Mouse (Mus musculus) kidney, adult 9 months (tissue): Measurements from ENCODE around the gene Efna4.

Source experiments
- DNase-seq: peaks from one replicate; pipeline ENCODE4 v3.0.0; 2022

The Efna4 gene

DNA sequence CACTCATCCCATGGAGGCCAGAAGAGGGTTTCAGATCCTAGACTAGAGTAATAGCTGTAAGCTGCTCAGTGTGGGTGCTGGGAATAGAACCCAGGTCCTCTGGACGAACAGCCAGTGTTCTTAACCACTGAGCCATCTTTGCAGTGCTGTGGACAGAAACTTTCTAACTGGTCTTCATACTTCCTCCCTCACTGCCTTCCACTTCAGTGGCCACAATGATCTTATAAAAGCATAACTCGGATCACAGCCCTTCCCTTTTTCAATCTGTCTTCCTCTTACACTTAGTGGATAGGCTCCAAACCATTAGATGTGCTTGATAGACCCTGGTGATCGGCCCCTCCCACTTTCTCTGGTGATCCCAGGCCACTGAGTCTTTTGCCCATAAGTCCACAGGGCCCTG is 22.4 kb upstream of the Efna4 start:
- no peak for DNase-seq

DNA sequence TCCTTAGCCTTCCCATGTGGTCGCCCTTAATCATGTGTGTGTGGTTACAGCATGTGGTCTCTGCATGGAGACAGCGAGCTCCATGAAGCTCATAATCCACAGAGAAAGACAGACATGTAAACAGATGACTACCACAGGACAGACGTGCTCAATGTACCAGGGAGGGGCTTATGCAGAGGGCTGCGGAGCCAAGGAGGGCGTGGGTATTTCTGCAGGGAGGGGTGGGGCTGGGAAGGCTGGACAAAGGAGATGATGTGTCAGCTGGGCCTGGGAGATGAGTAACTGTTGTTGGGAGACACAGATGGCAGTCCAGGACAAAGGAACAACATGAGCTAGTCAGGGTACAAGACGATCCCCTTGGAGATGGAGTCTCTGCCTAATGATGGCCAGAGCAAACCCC is 21.8 kb upstream of the Efna4 start:
- no peak for DNase-seq

DNA sequence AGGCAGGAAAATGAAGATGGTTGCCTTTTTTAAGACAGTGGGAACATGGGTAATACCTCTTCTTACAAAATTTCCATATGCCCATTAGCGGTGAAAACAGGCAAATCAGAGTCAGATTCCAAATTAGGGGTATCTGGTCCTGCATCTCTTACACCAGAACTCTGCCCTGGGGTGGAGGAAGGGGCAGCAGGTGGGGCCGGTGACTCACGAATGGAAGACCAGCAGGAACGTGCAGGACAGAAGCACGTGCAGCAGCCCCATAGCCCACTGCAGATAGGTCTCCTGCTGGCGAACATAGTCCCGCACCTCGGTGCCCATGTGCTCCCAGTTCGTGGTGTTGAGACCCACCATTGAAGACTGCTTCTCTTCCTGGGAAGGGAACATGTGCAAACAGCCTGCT is 18.2 kb upstream of the Efna4 start:
- no peak for DNase-seq

DNA sequence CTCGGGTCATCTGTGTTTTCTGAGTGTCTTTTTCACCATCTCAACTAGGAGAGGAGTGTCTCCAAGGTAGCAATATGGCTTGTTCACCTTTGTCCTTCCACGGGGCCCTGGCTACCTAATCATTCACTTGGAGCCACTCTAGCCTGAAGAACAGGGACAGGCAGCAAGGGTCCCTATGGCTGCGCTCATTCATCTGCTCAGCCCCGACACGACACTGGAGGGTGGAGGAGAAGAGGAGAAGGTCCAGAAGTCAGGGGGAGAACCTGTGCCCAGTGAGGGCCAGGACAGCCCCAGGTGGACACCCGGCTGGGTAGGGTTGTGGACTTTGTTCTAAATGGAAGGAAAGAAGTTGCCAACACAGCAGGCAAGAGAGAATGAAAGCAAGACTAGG is 17.7 kb upstream of the Efna4 start:
- peak; percentile 81 for DNase-seq

DNA sequence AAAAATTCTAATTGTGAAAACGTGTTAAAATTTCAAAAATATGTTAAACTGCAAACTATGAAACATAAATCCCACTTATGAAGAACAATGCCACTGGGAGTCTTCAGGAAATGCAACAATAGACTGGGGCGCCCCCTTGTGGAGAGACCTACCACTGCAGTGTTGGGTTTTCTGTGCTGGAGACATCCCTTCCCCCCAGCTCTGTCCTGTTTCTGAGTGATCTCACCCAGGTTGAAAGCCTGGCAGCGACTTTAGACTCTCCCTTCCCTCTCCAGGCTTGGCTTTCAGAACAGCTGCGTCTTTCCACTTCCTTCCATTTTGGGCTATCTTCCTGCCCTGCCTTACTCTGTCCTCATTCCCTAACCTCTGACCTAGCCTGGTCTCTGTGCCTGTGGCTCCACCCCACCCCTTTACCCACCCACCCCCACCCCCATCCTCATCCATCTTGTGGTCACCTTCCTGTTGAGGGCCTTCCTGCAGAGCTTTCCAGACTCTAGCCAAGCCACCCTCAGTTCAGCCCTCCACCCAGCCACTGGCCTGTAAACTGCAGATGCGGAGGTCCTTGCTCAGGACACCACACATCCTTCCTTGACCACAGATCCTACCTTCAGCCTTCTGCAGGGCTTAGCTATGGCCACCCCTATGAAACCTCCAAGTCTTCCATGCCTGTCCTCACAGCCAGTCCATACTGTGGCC is 17.1 kb upstream of the Efna4 start:
- DNase-seq, result peak; percentile 97

DNA sequence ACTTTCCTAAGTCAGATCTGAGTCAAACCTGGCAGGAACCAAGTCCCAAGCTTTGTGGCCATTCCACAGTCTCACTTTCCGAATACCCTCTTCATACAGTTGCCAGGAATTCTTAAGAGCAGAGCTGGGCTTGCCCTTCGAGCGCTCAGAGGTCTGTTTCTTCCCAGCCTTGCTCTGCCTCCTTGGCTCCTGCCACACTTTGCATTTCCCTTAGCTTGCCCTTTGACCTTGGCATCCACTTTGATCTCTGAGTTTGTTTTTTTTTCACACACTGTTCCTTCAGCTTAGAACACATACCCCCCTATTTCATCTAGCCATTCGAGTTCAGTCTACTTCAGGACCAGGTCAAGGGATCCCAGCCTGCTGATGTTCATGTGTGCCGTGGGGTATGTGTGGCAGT is 13.4 kb upstream of the Efna4 start:
- peak; percentile 80 for DNase-seq

DNA sequence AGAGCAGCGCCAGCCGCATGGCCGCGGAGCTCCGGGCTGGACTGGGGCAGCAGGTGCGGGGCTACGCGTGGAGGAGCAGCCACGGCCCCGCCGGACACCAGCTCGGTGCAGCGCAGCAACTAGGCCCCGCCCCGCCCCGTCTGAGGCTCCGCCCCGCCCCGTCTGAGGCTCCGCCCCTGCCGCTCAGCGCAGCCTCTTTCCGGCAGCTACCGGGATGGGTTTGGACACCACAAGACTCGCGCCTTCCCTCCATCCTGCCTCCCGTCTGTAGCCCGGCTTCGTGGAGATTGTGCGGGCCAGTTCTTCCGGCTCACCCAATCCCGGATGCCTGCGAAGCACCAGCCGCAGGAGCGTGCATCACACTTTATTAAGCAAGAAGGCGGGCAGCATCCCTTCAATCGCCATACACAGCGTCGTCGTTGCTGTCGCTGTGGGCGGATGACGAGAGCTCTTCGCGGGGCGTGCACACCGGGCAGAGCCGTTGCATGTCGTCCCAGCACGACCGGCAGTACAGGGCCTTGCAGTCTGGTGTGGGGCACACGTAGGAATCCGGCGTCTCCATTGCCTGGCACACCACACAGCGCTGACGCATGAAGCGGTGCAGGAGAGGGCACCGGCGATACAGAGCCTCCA is 12.2 kb upstream of the Efna4 start, which contains the start of gene Adam15:
Gene Adam15 (minus strand): TSS at position 128 of the 633 bp plus-strand sequence.
- DNase-seq, result peak; percentile 93

DNA sequence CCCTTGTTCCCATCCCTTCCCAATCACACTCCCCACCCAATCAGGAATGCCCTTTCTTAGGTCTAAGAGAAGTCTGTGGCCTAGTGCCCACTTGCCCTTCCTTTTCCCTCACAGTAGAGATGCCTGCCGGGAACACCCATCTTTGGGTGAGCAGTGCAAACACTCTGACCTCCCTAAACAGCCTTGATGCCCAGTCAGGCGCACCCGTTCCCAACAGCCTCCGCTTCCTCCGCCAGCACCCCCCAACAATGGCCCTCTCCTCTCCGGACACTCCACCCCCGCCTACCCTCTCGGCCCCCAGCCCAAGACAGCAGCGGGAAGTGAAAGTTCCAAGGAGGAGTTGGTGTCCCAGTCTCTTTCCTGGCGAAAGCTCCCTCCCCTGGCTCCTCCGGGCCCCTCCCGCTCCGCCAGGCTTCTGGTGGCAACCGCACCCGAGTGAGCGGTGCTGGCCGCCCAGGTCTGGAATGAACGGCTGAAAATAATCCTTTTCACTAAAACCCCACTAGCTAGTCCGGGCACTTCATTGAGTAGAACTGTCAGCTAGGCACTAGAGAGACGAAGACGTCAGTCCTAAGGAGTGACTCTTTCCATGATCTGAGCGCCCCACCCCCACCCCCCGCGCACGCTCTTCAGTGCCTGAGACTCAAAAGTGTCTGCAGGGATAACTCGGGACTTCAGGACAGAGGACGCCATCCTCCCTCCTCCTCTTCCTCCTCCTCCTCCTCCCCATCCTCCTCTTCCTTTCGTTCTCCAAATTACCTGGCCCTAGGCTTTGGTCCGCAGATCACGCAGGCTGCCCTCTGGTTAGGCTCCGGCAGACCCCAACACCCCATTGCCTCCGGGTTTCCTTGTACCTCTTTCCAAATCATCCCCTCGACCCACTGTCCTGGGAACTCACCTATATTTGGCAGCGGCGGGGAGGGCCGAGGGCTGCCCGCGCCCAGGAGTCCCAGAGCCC is 11.4 kb upstream of the Efna4 start:
- DNase-seq, result peak; percentile 51

DNA sequence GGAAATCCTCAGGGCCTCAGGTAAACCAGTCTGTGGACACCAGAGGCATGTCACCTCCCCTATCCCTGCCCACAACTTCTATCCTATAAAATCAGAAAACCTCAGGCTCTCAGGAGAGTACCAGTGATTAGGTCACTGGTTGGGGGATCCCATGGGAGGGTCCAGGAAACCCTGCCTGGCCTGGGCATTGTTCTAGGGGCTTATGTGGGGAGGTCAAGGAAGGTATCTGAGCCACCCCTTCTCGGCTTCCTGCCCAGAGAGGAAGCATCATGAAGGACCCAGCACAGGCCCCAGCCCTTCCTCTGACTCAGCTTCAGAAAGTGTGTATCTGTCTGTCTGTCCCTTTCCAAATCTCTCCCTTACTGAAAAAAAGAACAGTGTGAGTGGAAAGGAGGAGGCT is 10.1 kb upstream of the Efna4 start:
- no peak for DNase-seq

DNA sequence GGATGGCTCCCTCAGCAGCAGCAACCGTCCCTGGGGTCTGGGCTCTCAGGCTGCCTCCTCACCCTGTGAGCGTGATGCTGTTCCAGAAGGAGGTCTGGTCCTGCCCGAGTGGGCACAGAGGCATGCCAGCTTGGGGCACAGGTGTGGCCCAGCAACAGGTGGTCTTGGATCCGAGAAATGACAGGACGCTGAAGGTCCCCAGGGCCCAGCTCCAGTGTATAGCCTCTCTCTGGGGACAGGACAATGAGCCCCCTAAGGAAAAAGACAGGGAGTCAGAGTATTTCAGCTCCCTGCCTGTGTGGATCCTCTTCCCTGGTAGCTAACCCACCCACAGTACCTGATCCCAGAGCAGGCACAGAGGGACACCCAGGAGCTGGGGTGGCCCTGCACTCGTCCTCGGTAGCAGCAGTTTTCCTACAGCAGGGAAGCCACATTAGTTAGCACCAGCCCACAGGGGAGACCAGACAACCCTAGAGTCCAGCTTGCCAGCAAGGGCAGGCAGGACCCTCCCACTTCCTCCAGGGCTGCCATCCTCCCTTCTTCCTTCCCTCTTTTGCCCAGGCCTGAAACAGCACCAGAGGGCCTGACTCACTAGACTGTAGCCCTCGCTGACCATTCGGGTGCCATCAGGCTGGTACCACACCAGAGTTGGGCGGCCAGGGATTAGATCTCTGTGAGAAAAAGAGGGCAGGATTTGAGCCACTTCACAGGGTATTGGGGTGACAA is 9.2 kb upstream of the Efna4 start:
- no peak for DNase-seq

DNA sequence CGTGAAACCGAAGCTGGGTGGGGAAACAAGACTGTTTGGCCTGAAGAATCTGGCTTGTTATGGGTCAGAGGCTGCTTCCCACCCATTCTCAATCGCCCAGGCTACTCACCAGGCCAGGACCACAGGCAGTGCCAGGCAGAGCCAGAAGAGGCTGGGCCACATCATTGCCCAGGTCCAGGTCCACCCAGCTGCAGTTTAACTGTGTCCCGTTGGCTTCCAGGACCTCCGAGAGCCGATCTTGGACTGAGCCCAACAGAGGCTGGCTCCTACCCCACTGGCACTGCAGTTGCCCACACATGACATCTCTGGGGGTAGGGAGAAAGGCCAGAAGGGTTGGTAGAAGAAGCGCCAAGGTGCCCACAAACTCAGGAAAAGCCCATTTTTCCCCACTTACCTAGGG is 5.5 kb upstream of the Efna4 start:
- DNase-seq, result peak; percentile 52

DNA sequence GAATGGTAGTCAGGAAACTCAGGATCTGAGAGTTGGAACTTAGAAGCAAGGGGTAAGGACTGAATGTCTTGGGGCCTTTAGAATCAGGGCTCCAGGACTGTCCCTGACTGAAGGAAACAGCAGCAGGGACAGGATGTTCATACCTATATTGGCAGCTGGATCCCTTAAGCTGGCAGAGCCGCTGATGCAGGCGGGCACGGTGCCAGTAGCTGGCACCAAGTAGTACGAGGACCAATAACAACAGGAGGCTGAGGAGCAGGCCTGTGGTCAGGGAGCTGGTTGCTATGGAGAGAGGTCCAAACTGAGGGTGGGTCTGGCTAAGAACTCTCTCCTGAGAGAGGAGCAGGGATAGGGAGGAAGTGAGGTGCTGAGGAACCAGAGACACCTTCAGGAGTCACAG is 4.0 kb upstream of the Efna4 start:
- no peak for DNase-seq

DNA sequence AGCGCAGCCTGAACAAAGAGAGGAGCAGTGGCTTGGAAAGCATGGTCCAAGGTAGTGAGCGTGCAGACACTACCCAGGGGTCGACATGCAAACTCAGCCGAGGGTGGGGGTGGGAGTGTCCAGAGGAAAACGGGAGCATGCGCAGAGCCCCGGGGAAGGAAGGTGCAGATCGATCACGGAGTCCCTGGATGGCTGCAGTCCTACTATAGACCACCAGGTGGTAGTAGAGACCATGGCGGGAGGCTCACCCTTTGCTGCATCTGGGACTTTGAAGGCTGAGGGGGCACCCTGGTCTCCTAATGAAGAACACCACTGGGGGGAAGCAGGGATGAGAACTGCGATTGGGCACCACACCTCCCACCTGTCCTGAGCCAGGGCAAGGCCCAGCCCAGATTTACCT is 2.6 kb upstream of the Efna4 start:
- peak; percentile 78 for DNase-seq

DNA sequence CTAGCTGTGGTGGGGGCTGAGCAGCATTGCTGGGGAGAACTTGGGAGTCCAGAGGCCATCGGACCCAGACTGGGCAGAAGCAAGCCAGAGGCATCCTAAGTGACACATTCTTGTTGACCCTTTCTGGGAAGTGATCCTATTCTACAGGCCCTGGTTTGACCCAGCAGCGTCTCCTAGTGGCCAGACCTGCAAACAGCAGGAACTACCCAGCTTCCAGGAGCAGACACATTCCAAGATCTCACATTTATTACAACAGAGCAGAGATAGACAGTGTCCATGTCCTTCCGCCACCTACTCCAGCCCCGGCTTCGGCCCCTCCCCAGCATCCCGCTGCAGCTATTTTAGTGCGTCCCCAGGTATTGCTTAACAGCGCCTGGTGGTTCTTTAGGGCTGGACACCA is 1.6 kb upstream of the Efna4 start:
- DNase-seq, result peak; percentile 84

DNA sequence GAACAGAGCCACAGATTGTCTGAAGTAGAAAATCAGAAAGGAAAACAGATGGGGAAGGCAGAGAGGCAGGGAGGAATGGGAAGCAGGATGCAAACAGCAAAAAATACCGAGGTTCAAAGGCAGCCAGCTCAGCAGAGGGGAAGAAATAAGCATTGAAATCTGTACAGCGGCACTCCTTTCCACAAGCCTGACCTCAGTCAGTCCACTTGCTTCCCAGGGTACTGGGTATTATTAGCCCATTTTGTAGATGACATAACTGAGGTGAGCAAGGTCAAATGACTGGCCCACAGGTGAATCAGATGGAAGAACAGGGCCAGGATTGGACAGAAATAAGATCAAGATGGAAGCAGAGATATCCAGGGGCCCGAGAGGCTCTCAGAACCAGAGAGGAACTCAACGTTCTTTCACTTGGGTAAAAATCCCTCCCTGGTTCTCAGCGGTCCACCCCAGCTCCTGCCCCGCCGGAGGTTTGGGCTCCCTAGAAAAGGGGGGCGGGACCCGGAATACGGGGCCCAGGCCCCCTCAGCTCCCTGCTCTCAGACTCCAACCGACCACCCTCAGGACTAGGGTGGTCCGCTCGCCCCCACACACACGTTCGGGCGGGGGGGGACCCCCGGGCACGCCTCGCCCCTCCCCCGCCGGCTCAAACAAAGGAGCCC is 637 bp downstream of the Efna4 start:
- no peak for DNase-seq

DNA sequence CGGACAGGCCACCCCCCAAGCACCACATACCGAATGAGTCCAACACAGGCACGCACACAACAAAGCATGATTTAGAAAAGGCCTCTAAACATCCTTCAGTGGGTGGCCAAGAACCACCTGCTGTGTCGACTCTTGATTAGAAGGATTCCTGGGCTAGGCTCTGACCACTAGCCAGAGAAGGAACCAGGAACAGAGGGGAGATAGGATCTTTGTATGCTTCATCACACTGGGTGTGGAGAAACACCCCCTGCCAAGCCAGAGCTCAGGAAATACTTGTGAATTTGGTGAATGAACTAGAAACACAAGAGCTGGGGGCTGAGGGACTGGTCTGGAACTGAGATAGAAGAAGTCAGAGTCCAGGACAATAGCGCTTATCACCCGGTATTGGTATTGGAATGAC is 1.3 kb downstream of the Efna4 start:
- no peak for DNase-seq

DNA sequence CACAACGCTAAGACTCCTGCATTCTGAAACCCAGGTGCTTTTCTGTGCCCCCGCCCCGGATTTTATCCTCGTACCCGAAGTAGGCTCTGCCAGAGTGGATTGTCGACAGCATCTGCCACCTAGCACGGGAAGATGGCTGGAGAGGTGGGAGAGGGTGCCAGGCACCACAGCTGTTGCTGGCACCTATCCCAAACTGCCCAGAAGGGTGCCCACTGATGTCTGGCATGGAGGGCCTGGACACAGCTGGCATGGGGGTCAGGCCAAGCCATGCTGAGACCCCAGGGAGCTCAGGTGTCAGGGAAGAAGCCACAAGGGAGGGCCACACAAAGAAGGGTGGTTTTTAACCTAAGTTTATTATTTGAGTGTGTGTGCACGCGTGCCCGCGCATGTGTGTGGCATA is 4.8 kb downstream of the Efna4 start:
- DNase-seq, result no peak

DNA sequence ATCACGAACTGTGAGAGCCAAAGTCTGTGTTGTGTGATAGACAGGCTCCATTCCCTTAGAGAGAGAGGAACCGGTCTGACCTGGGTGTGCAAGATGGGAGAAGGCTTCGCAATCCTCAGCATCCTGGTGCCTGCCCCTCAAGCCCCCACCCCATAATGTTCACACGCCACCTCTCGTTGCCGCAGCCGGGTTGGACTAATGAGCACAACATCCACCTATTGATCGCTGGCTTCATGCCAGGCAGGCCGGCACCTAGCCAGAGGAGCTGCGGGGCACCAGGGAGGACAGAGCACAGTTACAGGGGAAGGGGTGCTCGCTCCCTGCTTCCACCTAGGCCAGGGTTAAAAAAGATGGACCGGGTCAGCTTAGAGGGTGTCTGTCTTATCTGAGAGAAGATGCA is 5.4 kb downstream of the Efna4 start:
- DNase-seq, result no peak

DNA sequence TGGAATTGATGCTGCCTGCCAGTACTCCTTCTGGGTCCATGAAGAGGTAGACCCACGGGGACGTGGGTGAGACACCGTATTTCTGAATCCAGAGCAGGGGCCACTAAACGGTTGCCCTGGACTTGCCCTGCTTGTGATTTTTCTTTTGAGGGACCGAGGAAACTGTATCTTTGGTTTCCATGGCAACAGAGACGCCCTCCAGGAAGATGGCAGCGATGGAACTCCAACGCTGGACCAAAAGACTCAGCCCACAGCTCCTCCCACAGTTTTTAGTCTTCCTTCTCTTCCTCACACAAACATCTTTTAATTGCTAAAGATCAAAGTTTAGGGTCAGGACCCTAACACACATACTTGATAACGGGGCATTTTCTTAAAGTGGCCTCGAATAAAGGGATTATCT is 5.8 kb downstream of the Efna4 start:
- no peak for DNase-seq

DNA sequence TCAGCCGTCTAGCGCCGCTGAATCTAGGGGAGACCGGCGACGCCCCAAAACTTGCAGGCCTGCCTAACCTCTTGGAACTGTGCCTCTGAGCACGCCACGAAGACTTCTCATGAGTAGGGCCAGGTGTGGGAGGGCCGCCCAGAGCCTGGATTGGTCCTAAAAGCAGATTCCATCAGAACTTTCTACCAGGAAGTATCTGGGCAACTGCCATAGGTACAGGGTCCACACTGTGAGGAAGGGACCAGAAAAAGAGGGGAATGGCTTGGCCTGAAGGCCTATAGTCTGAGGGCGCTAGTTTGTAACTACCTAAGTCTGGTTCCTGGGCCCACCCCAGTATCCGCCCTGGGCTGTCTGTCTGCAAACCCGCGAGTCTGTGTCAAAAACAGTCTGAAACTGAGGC is 6.3 kb downstream of the Efna4 start:
- DNase-seq, result no peak

DNA sequence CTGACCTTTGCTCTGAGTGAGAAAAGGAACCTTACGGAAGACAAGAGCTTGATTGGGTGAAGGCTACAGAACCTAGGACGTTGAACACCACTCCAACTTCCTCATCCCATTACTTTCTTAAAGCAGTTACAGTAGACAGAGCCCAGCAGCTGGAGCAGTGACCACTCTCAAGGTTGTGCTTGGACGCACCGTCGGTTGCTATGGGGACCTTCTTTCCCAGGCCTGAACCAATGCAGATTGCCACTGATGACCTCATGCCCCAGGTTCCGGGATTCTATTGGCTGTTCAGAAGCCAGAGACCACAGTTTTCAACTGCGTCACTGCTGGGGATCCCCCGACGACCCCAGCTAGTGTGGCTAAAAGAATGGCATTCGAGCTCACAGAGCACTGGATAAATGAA is 6.9 kb downstream of the Efna4 start:
- no peak for DNase-seq

DNA sequence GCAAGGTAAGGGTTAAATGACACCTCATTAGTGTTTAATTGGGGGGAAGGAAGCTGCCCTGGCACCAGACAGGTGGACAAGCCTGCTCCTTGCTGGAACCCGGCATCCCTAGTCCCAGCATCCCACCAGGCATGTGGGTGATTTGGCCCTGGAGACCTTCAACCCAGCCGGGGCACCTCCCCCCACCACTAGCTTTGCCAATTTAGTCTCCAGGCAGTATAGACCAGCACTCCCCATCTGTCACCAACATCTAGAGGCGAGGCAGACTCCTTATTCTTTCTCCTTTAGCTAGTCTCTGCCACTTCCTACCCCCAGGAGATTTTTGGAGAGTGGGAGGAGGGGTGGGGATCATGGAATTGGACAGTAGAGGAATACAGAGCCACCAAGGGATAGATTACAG is 7.5 kb downstream of the Efna4 start:
- DNase-seq, result no peak

DNA sequence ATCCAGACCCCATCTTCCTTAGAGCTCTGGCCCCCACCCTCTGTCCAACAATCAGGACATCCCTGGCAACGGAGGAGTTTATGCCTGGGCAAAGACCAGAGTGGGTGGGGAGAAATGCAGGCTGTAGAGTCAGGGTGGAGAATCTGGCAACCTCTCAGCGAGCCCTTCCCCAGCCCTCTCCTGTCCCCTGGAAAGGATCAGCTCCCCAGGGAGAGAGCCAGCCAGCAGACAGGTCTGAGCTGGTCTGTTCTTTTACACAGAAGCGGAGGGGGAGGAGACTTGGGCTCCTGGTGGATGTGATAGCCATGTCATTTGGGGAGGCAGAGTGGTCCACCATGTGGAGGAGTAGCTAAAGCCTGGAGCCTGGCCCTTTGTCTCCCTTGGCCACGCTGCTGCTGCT is 9.2 kb downstream of the Efna4 start:
- no peak for DNase-seq
